Mouse (Mus musculus) midbrain, embryonic 15.5 days (tissue): ENCODE results near the gene Fam181a. TPM values are rescaled to one million over a fixed set of nuclear protein-coding genes. Genes with fewer than 3 reads are reported as not detected.

Experiments used
- ATAC-seq: fragments of 200-750 bp; cut with Nextera tagmentation; replicated peaks from 2 replicates; pipeline ENCODE4 v1.8.0; 2017; ENCODE audit warnings: moderate TSS enrichment
- H3K27ac ChIP-seq: fragments of 300-500 bp; sonication (generic); 2 replicates; pipeline ENCODE4 v1.5.1; 2015; ENCODE audit warnings: mild to moderate bottlenecking, inconsistent platforms
- H3K27me3 ChIP-seq: fragments of 300-500 bp; sonication (generic); replicated peaks from 2 replicates; pipeline ENCODE4 v1.6.1; 2015; ENCODE audit warnings: inconsistent platforms
- H3K36me3 ChIP-seq: fragments of 300-500 bp; sonication (generic); replicated peaks from 2 replicates; pipeline ENCODE4 v1.6.1; 2015; ENCODE audit warnings: inconsistent platforms
- H3K4me1 ChIP-seq: fragments of 300-500 bp; sonication (generic); 2 replicates; pipeline ENCODE4 v1.6.1; 2015; ENCODE audit warnings: inconsistent platforms
- H3K4me2 ChIP-seq: fragments of 300-500 bp; sonication (generic); 2 replicates; pipeline ENCODE4 v1.6.1; 2015; ENCODE audit warnings: inconsistent platforms, mild to moderate bottlenecking, moderate library complexity
- H3K4me3 ChIP-seq: fragments of 300-500 bp; sonication (generic); 2 replicates; pipeline ENCODE4 v1.5.1; 2015; ENCODE audit warnings: mild to moderate bottlenecking, inconsistent platforms
- H3K9ac ChIP-seq: fragments of 300-500 bp; sonication (generic); 2 replicates; pipeline ENCODE4 v1.6.1; 2015; ENCODE audit warnings: mild to moderate bottlenecking, inconsistent platforms
- H3K9me3 ChIP-seq: fragments of 300-500 bp; sonication (generic); 2 replicates; pipeline ENCODE4 v1.6.1; 2016; ENCODE audit warnings: inconsistent platforms
- WGBS: fragments of 180-500 bp; shearing (Covaris S2); methylation state at CpG from one replicate; pipeline ENCODE4 v1.1.7; 2015; ENCODE audit warnings: mixed read lengths; 5-methylcytosine and 5-hydroxymethylcytosine counted together
- polyA plus RNA-seq: library from polyadenylated mRNA; unstranded; fragments of >200 nt; fragmentation: Nextera tagmentation; extraction: Ambion mirVana; gene quantifications from 2 replicates; pipeline ENCODE4 v1.2.1, GENCODE M21; 2015

The Fam181a gene
- polyA plus RNA-seq, result 7.7 and 11.2 TPM in 2 replicates

GRCm38 (mm10) chr12:103310744-103311267 is at the start of gene Fam181a:
Gene Fam181a (plus strand): TSS chr12:103310975.
- Histone ChIP-seq H3K27me3 (peaks cover 5% of the 10 kb centered on the region; the same call in 1 of the 2 replicates), H3K9ac (no peak within 1 kb of the TSS), H3K27ac (no peak within 1 kb of the TSS), H3K4me3 (no peak within 1 kb of the TSS), H3K4me2 (no peak within 1 kb of the TSS), H3K9me3 (no peaks in the 10 kb centered on the region), H3K36me3 (no peaks in the 10 kb centered on the region), H3K4me1 (peaks cover 36% of the 10 kb centered on the region)
- no peak for ATAC-seq
- WGBS, result 78% methylated on average over 2 of the region's 2 CpGs

DNA sequence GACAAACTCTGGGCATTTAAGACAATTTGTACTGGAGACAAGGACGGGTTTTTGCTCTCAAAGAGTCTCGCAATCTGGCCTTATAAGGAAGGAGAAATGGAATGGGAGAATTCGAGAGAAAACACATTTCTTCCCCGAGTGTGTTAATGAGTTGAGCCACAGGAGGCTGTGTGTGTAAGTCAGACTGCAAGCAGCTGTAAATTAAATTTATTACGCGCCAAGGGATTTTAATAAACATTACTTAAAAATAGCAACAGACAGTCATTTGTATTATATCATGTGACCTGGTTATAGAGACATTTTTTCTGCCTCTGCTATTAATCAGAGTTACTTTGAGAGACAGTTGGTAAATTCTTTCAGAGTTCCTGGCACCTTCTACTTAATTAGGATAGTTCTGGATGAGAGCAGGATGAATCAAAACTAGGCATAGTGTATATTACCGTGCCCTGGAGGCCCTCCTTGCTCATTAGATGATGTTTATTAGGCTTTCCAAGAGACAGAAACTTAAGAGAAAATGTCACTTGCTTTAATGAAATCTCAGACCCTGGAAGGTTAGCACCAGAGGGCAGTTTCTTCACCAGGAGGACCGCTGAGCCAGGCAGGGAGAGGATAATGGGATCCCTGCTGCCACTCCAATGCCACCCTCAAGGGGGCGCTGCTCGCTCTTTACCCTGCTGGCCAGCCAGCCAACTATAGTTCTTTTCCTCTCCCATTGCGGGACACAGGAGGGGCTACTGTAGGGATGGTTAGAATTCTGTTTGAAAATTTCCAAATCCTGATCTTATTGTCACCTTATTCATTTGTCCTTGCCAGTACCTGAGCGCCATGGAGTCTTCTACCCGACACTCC is 48.5 kb upstream of the Fam181a start:
- 61% methylated on average over 13 of the region's 13 CpGs for WGBS
- no peaks in the 10 kb centered on the region for H3K4me1 ChIP-seq
- H3K36me3 ChIP-seq, result no peaks in the 10 kb centered on the region
- H3K4me3 ChIP-seq, result no peak overlapping the region
- no peaks in the 10 kb centered on the region for H3K9me3 ChIP-seq
- H3K27me3 ChIP-seq, result no peaks in the 10 kb centered on the region
- H3K4me2 ChIP-seq, result no peak overlapping the region
- ATAC-seq, result no peak
- H3K9ac ChIP-seq, result no peak overlapping the region
- H3K27ac ChIP-seq, result no peak overlapping the region

GRCm38 (mm10) chr12:103266605-103267004 is 44.2 kb upstream of the Fam181a start:
- H3K4me3 ChIP-seq, result no peak overlapping the region
- H3K27me3 ChIP-seq, result no peaks in the 10 kb centered on the region
- H3K36me3 ChIP-seq, result no peaks in the 10 kb centered on the region
- ATAC-seq, result no peak
- no peak overlapping the region for H3K9ac ChIP-seq
- H3K27ac ChIP-seq, result no peak overlapping the region
- no peak overlapping the region for H3K4me2 ChIP-seq
- 26% methylated on average over 3 of the region's 3 CpGs for WGBS
- no peaks in the 10 kb centered on the region for H3K4me1 ChIP-seq
- H3K9me3 ChIP-seq, result no peaks in the 10 kb centered on the region

- 95% methylated on average over 3 of the region's 3 CpGs for WGBS
- H3K9me3 ChIP-seq, result no peaks in the 10 kb centered on the region
- no peaks in the 10 kb centered on the region for H3K27me3 ChIP-seq
- ATAC-seq, result no peak
- H3K4me2 ChIP-seq, result no peak overlapping the region
- H3K4me1 ChIP-seq, result no peaks in the 10 kb centered on the region
- no peak overlapping the region for H3K4me3 ChIP-seq
- H3K9ac ChIP-seq, result no peak overlapping the region
- no peaks in the 10 kb centered on the region for H3K36me3 ChIP-seq
- H3K27ac ChIP-seq, result no peak overlapping the region
Measured at GRCm38 (mm10) chr12:103272176-103272575, 38.6 kb upstream of the Fam181a start.

- WGBS, result 65% methylated on average over 6 of the region's 6 CpGs
- H3K36me3 ChIP-seq, result no peaks in the 10 kb centered on the region
Measured at GRCm38 (mm10) chr12:103273051-103273450, 37.7 kb upstream of the Fam181a start.

DNA sequence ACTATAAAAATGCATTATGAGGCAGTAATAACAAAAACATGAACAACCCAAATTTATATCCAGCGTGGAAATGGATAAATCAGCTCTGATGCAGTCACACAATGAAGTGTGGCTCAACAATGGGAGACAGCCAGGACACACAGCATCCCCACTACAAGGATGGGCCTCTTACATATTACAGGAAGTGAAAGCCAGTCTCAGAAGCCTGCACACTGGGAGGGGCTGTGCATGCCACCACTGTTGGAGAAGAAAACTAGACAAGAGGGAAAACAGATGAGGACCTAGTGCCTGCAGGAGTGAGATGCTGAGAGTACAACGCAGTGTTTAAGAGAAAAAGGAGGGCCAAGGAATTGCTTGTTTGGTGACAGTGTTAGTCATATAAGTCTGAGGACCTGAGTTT is 37.0 kb upstream of the Fam181a start:
- no peak overlapping the region for H3K9ac ChIP-seq
- H3K4me2 ChIP-seq, result no peak overlapping the region
- ATAC-seq, result no peak
- H3K36me3 ChIP-seq, result no peaks in the 10 kb centered on the region
- no peaks in the 10 kb centered on the region for H3K27me3 ChIP-seq
- no peaks in the 10 kb centered on the region for H3K4me1 ChIP-seq
- no peak overlapping the region for H3K4me3 ChIP-seq
- no peak overlapping the region for H3K27ac ChIP-seq
- WGBS, result 89% methylated on average over 2 of the region's 2 CpGs
- H3K9me3 ChIP-seq, result no peaks in the 10 kb centered on the region

More at GRCm38 (mm10) chr12:103273051-103273450, 37.7 kb upstream of the Fam181a start:
- no peaks in the 10 kb centered on the region for H3K4me1 ChIP-seq
- no peak overlapping the region for H3K9ac ChIP-seq
- no peak for ATAC-seq
- H3K4me3 ChIP-seq, result no peak overlapping the region
- no peak overlapping the region for H3K4me2 ChIP-seq
- H3K27me3 ChIP-seq, result no peaks in the 10 kb centered on the region
- H3K27ac ChIP-seq, result no peak overlapping the region
- H3K9me3 ChIP-seq, result no peaks in the 10 kb centered on the region

GRCm38 (mm10) chr12:103276422-103276821 is 34.4 kb upstream of the Fam181a start:
- H3K9me3 ChIP-seq, result no peaks in the 10 kb centered on the region
- H3K27me3 ChIP-seq, result no peaks in the 10 kb centered on the region
- WGBS, result 87% methylated on average over 4 of the region's 4 CpGs
- no peak overlapping the region for H3K4me3 ChIP-seq
- no peak overlapping the region for H3K4me2 ChIP-seq
- ATAC-seq, result no peak
- no peaks in the 10 kb centered on the region for H3K36me3 ChIP-seq
- H3K4me1 ChIP-seq, result no peaks in the 10 kb centered on the region
- no peak overlapping the region for H3K27ac ChIP-seq
- no peak overlapping the region for H3K9ac ChIP-seq

DNA sequence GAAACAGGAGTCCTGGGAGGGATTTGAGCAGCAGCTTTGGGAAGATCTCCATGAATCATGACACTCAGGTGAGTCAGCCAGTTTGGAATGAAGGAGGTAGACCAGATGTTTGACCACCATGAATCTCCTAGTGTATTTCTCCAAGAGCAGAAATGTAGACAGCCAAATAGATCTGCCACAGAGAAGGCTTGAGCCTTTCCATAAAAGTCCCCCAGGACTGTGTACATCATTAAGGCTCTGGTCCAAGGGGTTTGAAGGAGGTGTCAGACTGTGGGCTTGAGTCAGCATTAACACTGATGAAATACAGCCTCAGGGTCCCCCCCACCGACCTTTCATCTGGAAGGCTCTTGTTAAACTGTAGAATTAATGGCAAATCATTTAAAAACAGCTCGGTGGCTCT is 29.3 kb upstream of the Fam181a start:
- Histone ChIP-seq H3K27me3 (no peaks in the 10 kb centered on the region), H3K27ac (no peak overlapping the region), H3K4me2 (no peak overlapping the region), H3K4me3 (no peak overlapping the region), H3K36me3 (no peaks in the 10 kb centered on the region), H3K9me3 (no peaks in the 10 kb centered on the region), H3K4me1 (no peaks in the 10 kb centered on the region), H3K9ac (no peak overlapping the region)
- no peak for ATAC-seq
- WGBS, result 91% methylated on average over 2 of the region's 2 CpGs

- ATAC-seq, result no peak
- Histone ChIP-seq H3K9ac (no peak overlapping the region), H3K27ac (no peak overlapping the region), H3K4me1 (no peaks in the 10 kb centered on the region), H3K4me3 (no peak overlapping the region), H3K4me2 (no peak overlapping the region), H3K27me3 (no peaks in the 10 kb centered on the region), H3K9me3 (no peaks in the 10 kb centered on the region), H3K36me3 (no peaks in the 10 kb centered on the region)
- 85% methylated on average over 4 of the region's 4 CpGs for WGBS
Measured at GRCm38 (mm10) chr12:103281912-103282311, 28.9 kb upstream of the Fam181a start.

DNA sequence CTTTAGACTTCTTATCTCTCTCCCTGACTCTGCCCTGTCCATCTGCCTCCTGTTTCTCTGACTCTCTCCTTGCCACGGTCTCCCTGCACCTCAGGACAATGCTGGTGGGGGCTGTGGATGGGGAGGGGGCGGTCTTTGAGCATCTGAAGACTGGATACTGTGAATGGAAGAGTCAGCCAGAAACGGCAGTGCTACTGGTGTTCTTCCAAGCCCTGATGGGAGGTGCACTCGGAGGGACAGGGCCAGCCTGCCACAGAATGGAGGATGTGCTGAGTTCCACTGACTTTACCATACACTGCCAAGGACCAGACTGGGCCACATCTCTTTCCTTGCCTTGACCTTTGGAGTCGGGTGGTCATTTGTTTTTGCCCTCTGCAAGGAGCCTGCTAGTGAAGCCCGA is 27.8 kb upstream of the Fam181a start:
- ATAC-seq, result no peak
- no peaks in the 10 kb centered on the region for H3K36me3 ChIP-seq
- H3K9me3 ChIP-seq, result no peaks in the 10 kb centered on the region
- WGBS, result 67% methylated on average over 6 of the region's 6 CpGs
- no peak overlapping the region for H3K27ac ChIP-seq
- H3K4me2 ChIP-seq, result no peak overlapping the region
- no peak overlapping the region for H3K4me3 ChIP-seq
- H3K27me3 ChIP-seq, result no peaks in the 10 kb centered on the region
- H3K4me1 ChIP-seq, result no peaks in the 10 kb centered on the region
- H3K9ac ChIP-seq, result no peak overlapping the region

- H3K4me1 ChIP-seq, result no peaks in the 10 kb centered on the region
- WGBS, result 91% methylated on average over 3 of the region's 3 CpGs
- no peak overlapping the region for H3K9ac ChIP-seq
- H3K9me3 ChIP-seq, result no peaks in the 10 kb centered on the region
- H3K4me3 ChIP-seq, result no peak overlapping the region
- no peak for ATAC-seq
- no peaks in the 10 kb centered on the region for H3K36me3 ChIP-seq
- no peaks in the 10 kb centered on the region for H3K27me3 ChIP-seq
- H3K27ac ChIP-seq, result no peak overlapping the region
- H3K4me2 ChIP-seq, result no peak overlapping the region
Measured at GRCm38 (mm10) chr12:103283411-103283810, 27.4 kb upstream of the Fam181a start.

GRCm38 (mm10) chr12:103287276-103287675 is 23.5 kb upstream of the Fam181a start:
- 65% methylated on average over 4 of the region's 4 CpGs for WGBS
- Histone ChIP-seq H3K27me3 (no peaks in the 10 kb centered on the region), H3K36me3 (no peaks in the 10 kb centered on the region), H3K4me3 (no peak overlapping the region), H3K9ac (no peak overlapping the region), H3K4me2 (no peak overlapping the region), H3K9me3 (no peaks in the 10 kb centered on the region), H3K4me1 (no peaks in the 10 kb centered on the region), H3K27ac (no peak overlapping the region)
- ATAC-seq, result no peak

DNA sequence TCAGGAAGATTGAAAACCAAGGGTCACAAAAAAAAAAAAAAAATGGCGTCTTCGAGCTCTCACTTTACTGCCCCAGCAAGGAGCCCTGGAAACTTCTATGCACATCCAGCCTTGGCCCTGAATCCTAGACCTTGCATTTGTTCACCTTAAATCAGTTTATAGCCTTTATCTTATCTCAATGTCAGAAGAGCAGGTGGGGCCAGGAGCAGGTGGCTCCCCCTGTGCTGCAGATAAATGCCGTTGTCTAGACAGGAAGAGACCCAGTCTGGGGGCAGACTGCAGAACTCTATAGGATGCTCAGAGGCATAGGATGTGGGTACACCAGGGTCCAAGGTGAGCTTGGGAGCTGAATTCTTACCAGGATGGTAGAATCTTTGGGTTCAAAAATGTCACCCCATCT is 18.4 kb upstream of the Fam181a start:
- H3K4me1 ChIP-seq, result 0 out of 2 replicates have a peak, but pooled peaks cover 6% of the 10 kb centered on the region
- ATAC-seq, result no peak
- no peak overlapping the region for H3K4me3 ChIP-seq
- no peaks in the 10 kb centered on the region for H3K27me3 ChIP-seq
- no peaks in the 10 kb centered on the region for H3K36me3 ChIP-seq
- H3K4me2 ChIP-seq, result no peak overlapping the region
- no peaks in the 10 kb centered on the region for H3K9me3 ChIP-seq
- no peak overlapping the region for H3K9ac ChIP-seq
- 94% methylated on average over 3 of the region's 3 CpGs for WGBS
- no peak overlapping the region for H3K27ac ChIP-seq
